Mouse (Mus musculus): ENCODE measurements around the gene Ubtf. TPM values are rescaled to one million over a fixed set of nuclear protein-coding genes. Genes with fewer than 3 reads are reported as not detected.

The Ubtf gene
- total RNA-seq, 1 experiment from 2014 or later: 161 TPM

DNA sequence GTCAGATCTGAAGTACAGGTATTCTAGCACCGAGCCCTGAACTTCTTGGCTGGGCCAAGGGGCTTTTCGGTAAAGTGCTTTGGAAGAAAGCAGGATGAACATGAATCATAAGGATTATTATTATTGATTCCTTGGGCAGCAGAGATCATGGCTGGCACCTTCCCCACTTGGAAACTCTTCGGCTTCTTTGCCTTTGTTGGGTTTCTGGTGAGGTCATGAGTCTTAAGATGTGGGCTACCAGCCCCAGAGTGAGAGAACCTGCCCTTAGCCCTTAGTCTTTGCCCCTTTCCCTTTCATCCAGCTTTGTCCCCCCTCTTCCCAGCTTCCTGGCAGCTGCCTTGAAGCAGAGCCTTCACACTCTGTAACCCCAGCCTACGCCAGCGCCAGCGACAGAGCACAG, 2.4 kb upstream of the Ubtf start:
- ATAC-seq (replicated peaks; ENCODE audit: insufficient number of reproducible peaks, low FRiP score, low TSS enrichment, poor library complexity, severe bottlenecking): no peak

DNA sequence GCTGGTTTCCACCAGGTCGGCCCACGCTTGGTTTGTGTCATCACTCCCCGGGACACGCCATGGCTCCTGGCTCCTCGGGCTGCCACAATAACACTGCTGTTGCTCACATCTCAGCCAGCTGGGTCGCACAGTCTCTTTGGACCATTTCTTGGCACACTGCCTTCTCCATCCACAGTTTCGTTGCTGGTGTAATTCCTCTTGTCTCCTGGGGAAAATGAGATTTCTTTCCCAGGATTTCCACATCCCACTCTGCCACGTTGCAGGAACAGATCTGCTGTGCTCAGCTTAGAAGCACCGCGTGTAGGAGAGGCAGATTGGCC, 1.1 kb upstream of the Ubtf start:
- no peak for ATAC-seq (replicated peaks; ENCODE audit: insufficient number of reproducible peaks, low FRiP score, low TSS enrichment, poor library complexity, severe bottlenecking)

DNA sequence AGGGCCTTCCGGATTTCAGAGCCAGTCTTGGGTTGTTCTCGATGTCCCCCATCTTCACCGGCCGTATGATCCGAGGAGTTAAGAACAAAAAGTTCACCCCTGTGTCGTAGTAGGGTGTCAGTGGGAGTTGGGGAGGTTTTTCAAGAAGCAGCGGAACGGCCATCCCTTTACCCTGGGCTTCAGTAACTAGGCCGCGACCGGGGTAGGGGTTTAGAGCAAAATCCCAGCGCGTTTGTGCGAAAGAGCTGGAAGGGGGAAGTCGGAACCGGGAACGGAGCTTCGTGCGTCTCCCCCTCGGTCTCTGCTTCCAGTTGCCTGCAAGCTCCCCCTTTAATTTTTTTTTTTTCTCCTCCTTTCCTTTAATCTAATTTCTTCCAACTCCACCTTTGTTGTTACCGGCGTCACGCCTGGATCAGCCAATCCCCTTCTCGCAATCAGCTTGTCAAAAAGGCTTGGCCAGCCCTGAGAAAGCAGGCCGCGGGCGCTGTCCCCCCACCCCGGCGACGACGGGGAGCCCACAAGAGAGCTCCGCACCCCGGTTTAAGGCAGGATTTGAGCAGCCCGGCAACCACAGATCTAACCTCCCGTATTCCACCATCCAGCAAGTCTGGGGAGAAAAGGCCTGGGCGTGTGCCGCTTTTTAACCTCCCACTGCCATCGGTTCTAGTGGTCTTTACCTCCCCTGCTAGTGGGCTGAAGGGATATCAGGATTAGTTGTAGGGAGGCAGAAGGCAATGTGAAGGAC, 571 bp upstream of the Ubtf start:
- 0 out of 2 replicates have a peak, but pooled peaks have one; percentile 32 for ATAC-seq (replicated peaks; ENCODE audit: insufficient number of reproducible peaks, low FRiP score, low TSS enrichment, poor library complexity, severe bottlenecking)

DNA sequence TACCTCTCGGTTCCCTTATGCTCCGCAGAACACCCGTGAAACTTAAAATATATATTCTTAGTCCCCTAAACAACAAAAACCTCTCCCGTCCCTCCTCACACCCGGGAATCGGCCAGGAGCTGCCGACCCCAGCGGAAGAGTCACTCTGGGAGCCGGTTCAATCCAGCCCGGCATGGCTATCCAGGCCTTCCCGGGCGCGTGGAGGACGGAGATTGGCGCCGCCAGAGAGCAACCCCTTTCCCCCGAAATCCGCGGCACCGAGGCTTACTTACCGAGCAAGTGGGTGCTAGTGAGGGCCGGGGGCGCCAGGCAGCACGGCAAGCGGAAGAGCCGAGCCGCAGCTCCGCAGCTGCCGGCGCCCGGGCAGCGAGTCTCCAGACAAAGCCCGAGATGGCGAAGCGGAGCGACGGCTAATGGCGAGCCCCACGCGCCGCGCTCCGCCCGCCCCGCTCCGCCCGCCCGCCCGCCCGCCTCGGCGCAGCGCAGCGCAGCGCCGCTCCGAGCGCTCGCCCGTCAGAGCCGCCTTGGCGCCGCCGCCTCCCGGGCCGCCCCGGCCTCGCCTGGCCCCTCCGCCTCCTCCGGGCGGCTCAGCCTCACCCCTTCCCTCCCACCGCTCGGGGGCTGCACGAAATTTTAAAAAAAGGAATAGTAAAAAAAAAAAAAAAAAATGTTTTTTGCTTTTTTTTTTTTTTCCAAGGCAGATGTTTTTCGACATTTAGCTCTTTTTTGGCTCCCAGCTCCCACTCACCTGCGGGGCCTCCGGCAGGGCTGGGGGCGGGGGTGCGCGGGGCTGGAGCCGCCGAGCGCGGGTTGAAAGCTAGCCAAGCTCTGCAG, 749 bp downstream of the Ubtf start:
- no peak for ATAC-seq (replicated peaks; ENCODE audit: insufficient number of reproducible peaks, low FRiP score, low TSS enrichment, poor library complexity, severe bottlenecking)

DNA sequence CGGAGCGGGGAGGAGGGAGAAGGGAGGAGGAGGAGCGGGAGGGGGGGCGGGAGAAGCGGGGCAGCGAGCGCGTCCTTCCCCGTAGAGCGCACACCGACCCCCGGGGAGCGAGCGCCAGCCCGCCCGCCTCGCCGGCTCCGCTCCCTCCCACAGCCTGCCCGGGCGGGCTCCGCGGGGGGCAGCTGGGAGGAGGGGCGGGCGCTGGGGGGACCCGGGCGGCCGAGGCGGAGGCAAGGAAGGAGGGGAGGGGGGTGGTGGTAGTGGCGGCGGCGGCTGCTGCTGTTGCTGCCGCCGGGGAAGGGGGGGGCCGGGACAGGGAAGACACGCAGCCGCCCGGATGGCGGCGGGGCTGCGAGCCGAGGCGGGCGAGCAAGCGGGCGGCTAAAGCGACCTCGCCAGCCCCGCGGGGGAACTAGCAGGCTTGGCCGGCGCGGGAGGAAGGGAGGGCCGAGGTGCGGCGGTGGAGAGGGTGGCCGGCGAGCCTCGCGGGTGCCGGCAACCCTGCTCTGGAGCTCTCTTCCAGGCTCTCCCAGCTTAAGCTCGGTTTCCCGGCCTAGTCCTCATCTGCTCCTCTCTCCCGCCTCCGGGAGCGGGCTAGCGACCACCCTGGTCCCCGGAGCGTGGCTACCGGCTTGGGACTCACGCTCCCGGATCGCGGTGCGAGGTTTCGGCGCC, 1.5 kb downstream of the Ubtf start:
- no peak for ATAC-seq (replicated peaks; ENCODE audit: insufficient number of reproducible peaks, low FRiP score, low TSS enrichment, poor library complexity, severe bottlenecking)

DNA sequence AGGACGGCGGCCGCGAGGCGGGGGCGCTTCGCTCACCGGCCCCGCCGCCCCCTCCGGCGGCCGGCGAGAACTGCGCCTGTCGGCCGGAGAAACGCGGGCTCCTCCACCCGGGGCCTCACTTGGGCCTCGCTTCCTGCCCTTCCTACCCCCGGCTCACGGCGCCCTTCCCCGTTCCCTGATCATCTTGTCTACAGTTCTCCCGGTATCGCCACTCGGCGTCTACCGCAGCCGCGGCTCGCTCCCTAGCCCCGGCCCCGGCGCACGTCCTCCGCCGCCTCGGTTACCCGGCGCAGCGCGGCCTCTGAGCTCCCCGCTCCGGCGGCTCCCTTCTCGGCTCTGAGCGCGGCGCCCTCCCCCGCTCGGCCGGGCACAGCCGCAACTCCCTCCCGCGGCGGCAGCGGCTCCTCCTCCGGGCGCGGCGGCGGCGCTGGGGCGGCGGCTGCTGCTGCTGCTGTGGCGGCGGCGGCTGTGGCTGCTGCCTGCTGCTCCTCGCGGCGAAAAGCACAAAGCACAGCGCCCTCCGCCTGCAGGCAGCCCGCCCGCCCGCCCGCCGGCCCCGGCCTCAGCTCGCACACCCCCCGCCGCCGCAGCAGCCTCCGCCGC, 2.1 kb downstream of the Ubtf start:
- no peak for ATAC-seq (replicated peaks; ENCODE audit: insufficient number of reproducible peaks, low FRiP score, low TSS enrichment, poor library complexity, severe bottlenecking)

DNA sequence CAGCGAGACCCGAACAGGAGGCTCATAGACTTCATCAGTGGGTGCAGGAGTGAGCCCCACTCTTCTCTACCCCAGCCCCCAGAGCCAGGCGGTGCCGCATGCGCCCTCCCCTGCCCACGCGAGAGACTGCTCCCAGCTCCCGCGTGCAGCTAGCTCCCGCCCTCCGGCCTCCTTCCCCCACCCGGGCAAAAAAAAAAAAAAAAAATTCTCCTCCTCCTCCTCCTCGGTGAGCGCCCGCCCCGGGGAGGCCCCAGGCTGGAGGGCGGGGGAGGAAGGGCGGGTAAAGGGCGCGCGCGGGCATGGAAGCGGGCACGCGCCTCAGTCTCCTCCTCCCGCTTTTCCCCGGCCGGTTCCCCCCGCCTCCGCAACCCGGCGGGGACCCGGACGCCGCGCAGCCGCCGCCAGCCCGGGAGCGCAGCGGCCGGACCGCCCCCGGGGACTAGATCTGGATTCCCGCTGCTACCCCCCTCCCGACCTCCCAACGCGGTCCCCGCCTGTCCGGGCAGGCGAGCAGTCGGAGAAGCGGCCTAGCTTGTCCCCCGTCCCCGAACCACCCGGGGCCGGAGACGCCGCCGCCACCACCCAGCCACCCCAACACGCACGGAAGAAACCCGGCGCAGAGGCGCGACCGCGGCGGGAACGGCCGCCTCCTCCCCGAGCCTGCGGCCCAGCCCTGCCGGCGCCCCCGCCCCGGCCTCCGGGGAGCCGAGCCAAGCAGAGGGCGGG, 2.8 kb downstream of the Ubtf start:
- peak; percentile 48 for ATAC-seq (replicated peaks; ENCODE audit: insufficient number of reproducible peaks, low FRiP score, low TSS enrichment, poor library complexity, severe bottlenecking)

DNA sequence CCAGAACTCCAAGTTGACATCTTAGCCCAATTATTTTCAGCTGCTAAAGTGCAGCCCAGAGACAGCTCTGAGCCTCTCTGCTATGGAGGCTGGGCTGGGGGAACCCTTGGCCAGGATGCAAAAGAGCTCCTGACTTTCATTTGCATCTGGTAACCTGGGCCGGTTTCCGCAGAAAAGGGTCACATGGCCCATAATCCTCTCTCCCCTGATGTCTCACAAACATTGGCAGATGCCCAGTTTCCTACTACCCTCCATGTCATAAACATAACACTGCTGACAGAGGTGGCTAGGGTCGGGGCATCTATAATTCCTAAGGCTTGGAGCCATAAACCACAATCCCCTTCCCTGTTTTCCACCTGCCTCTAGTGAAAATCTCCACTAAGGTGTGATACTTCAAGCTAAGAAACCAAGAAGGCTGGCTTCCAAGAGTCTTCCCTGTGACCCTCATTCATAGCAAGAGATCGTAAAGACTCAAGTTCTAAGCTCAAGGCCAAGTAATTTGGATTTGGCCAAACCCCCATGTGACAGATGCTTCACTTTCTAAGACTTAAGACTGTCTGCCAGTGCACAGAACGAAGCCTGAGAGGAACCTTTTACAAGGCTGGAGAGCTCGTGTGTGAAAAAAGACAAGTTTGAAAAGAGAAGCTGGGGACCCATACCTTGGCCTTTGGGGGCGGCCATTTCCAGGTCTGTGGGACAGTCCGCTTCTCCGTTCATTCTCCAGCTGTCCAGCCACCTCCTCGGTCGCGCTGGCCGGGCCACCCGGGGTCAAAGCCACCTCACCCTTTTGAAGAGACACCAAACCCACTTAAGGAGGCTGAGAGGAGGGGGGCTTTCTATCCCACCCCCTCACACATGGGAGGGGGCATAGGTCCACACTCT, 3.6 kb downstream of the Ubtf start:
- no peak; the same call in 1 of the 2 replicates for ATAC-seq (replicated peaks; ENCODE audit: insufficient number of reproducible peaks, low FRiP score, low TSS enrichment, poor library complexity, severe bottlenecking)

DNA sequence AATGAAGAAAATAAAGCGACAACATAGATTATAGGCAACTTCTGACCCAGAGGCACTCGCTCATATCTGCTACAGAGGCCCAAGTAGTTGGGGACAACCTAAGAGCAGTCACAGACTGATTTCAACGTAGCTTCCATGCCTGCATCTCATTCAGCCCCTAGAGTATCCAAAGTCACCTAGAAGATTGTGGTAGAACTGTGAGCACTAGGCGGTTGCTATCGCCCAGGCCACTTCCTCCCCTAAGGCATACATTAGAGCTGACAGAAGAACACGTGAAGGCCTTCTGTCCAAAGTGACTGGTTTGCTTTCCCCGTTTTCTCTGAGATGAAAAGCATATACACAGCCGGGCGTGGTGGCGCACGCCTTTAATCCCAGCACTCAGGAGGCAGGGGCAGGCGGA, 5.2 kb downstream of the Ubtf start:
- ATAC-seq (replicated peaks; ENCODE audit: insufficient number of reproducible peaks, low FRiP score, low TSS enrichment, poor library complexity, severe bottlenecking): no peak

DNA sequence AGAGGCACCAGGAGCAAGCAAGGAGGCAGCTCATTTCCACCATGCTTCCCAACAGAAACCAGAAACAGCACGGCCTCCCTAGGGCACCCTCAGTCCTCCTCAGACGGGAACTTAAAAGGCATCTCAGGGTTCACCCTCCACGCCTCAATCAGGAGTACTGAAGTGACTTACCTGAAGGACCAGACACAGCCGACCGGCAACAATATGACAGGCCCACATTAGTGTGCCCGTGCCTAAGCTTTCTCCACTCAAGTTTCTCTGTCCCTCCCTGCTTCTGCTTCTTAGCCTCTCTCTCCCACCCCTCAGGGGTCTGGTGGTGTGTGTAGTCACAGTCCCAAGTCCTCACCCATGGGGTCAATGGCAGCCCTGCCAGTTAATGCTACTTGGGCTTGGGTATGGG, 7.0 kb downstream of the Ubtf start:
- no peak for ATAC-seq (replicated peaks; ENCODE audit: insufficient number of reproducible peaks, low FRiP score, low TSS enrichment, poor library complexity, severe bottlenecking)

DNA sequence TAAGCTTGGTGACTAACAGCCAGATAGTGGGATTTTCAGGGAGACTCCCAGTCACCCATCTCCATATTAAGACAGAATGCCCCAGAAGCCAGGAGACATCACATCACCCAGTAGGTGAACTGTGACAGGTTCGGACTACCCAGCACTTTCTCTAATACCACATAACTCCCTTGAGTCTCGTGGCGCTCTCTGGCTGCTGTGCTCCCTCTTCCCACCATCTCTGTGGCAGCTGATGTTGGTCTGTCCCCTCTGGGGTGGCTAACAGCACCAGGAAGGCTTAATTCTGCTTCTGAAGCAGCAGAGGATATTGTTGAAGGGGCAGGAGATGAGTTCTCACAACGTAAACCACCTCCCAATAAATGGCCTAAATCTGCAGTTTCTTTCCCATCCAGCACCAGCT, 7.6 kb downstream of the Ubtf start:
- ATAC-seq (replicated peaks; ENCODE audit: insufficient number of reproducible peaks, low FRiP score, low TSS enrichment, poor library complexity, severe bottlenecking): no peak

DNA sequence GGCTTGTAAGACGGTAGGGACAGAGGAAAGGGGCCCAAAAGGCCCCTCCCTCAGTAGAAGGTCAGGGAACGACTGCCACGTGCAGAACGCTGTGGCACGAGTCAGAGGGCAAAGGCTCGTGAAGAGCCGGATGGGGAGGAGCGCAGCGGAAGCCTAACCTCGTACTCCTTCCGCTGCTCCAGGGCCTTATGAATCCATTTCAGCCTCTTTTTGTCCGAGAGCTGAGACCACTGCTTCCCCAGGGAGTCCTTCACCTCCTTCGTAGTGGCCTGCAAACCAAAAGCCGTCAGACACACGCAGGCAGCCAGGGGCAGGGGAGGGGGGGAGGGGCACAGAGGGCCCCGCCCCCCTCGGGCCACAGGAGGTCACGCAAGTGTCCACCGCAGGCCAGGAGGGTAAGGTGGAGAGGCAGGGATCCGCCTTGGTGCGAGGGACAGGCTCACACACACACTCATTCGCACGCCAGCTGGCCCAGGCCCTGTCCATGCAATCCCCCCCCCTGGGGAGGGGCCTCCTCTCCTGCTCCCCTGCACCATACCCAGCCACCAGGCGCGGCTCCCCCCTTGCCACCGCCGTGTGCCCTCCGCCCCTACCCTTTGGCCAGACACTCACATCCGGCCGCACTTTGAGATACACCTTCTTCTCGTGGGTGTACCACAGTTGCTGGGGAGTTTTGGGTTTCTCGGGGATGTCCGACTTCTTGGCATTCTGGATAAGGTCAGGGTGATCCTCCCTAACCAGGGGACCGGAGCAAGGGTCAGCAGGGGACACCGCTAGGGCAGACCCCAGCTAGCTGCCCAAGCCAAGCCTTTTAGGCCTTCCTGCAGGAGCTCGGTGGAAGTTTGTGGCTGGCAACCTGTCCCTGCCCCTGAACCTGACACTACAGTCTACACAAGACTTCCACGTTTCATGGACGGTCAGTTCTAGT, 8.5 kb downstream of the Ubtf start:
- ATAC-seq (replicated peaks; ENCODE audit: insufficient number of reproducible peaks, low FRiP score, low TSS enrichment, poor library complexity, severe bottlenecking): no peak

DNA sequence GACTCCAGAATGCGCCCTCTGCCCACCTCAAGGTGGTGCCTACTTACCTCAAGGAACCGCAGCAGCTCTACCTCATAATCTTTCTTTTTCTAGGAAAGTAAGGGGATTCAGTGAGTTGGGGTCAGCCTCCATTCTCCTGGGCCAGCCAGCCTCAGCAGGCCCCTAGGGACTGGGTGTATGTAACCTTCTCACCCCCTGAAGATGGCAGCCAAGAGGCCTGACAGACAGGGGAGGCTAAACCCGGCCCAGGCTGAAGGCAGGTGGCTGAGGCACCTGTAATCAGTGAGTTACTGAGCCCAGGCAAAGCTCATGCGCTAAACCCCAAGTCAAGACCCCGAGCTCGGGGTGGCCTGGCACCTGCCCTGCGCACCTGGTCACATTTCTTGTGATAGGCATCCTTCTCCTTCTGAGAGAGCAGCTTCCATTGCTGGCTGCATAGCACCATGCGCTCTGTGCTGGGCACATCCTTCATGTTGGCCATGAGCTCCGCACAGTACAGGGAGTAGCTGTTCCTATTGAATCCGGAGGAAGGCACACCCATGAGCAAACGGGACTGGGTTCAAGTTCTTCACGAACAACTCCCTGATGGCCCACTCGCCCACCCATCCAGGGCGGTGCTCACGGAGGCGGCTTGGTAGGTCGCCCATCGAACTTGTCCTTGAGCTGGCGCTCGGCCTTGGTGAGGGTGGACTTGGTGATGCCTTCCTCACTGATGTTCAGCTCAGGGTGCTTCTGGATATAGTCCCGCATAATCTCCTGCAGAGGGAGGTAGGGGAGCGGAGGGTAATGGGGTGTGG, 9.5 kb downstream of the Ubtf start:
- ATAC-seq (replicated peaks; ENCODE audit: insufficient number of reproducible peaks, low FRiP score, low TSS enrichment, poor library complexity, severe bottlenecking): no peak

DNA sequence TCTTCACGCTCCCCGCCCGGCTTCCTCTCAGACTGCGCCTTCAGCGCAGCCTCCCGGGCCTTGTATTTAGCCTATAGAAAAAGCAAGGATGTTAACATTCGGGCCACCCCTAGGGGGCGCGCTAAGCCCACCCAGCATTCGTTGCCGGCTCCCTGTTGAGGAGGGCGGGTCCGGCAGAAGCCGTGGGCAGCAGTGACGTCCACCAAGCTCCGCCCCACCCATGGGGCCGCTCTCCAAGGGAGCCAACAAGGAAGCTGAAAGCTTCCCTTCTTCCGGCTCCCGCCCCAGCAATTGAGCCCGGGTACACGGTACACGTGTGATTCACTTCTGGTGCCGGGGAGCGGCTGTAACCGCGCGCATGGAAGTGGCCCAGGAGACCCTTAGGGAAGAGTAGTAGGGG, 10.6 kb downstream of the Ubtf start:
- ATAC-seq (replicated peaks; ENCODE audit: insufficient number of reproducible peaks, low FRiP score, low TSS enrichment, poor library complexity, severe bottlenecking): peak; percentile 92

DNA sequence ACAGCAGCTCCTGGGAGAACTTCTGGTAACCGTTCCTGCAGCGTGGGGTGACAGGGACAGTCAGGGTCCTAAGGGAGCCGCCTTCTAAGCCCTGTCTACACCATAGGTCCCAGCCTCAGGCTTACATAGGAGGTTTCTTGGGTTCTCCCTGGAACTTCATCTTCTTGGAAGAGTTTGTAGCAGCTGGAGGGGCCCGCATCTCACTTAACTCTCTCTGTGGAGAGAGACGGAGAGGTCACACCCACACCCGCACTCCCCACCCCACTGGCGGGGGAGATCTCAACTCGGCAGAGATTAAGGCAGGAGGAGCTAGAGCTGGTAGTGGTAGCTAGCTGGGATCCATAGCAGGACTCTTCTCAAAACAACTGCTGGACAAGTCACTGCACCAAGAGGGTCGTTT, 11.4 kb downstream of the Ubtf start:
- ATAC-seq (replicated peaks; ENCODE audit: insufficient number of reproducible peaks, low FRiP score, low TSS enrichment, poor library complexity, severe bottlenecking): no peak

DNA sequence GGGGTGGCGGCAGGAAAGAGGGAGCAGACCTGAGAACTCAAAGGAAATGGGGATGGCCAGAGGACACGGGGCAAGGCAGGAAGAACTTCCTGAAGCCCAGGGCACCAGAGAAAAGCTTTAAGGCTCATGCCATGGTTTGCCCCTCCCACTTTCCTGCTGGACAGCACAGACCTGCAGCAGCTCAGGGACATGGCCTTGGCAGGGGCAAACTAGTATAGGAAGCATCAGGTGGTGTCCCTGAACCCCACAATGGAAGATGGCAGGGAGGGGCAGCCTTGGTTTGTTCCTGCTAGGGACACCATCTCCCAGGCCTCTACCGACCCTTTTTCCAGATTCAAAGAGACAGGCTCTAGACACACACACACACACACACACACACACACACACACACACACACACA, 14.2 kb downstream of the Ubtf start:
- no peak for ATAC-seq (replicated peaks; ENCODE audit: insufficient number of reproducible peaks, low FRiP score, low TSS enrichment, poor library complexity, severe bottlenecking)

Data from monocyte, adult 5-6 weeks (primary cell).